Mouse (Mus musculus) stomach, embryonic 16.5 days (tissue): ENCODE measurements around the gene Prnd. TPM values are rescaled to one million over a fixed set of nuclear protein-coding genes. Genes with fewer than 3 reads are reported as not detected.

Experiments used
- ATAC-seq: fragments of 200-750 bp; cut with Nextera tagmentation; 2 replicates; pipeline ENCODE4 v1.8.0; 2017; ENCODE audit warnings: moderate number of reproducible peaks, moderate TSS enrichment; ENCODE audit not compliant: insufficient read depth, low FRiP score
- H3K27ac ChIP-seq: fragments of 300-500 bp; sonication (generic); 2 replicates; pipeline ENCODE4 v1.5.1; 2014; ENCODE audit warnings: low read length
- H3K27me3 ChIP-seq: fragments of 300-500 bp; sonication (generic); 2 replicates; pipeline ENCODE4 v1.6.1; 2014; ENCODE audit warnings: low read length, control low read depth, mixed read lengths; ENCODE audit not compliant: control insufficient read depth, insufficient read depth
- H3K36me3 ChIP-seq: fragments of 300-500 bp; sonication (generic); 2 replicates; pipeline ENCODE4 v1.6.1; 2014; ENCODE audit warnings: low read length; ENCODE audit not compliant: control insufficient read depth, insufficient read depth
- H3K4me1 ChIP-seq: fragments of 300-500 bp; sonication (generic); 2 replicates; pipeline ENCODE4 v1.6.1; 2014; ENCODE audit warnings: low read length, control low read depth, mixed read lengths; ENCODE audit not compliant: control insufficient read depth, insufficient read depth
- H3K4me2 ChIP-seq: fragments of 300-500 bp; sonication (generic); 2 replicates; pipeline ENCODE4 v1.6.1; 2014; ENCODE audit warnings: low read depth, low read length, mixed read lengths
- H3K4me3 ChIP-seq: fragments of 300-500 bp; sonication (generic); replicated peaks from 2 replicates; pipeline ENCODE4 v1.5.1; 2014; ENCODE audit warnings: mild to moderate bottlenecking, low read length
- H3K9ac ChIP-seq: fragments of 300-500 bp; sonication (generic); 2 replicates; pipeline ENCODE4 v1.6.1; 2014; ENCODE audit warnings: low read length
- H3K9me3 ChIP-seq: fragments of 300-500 bp; sonication (generic); replicated peaks from 2 replicates; pipeline ENCODE4 v1.6.1; 2016; ENCODE audit warnings: low read length, control low read depth; ENCODE audit not compliant: control insufficient read depth
- WGBS: fragments of 180-500 bp; shearing (Covaris S2); extraction: QIAGEN DNeasy Blood & Tissue Kit; methylation state at CpG from one replicate; pipeline ENCODE4 v1.1.7; 2014; 5-methylcytosine and 5-hydroxymethylcytosine counted together
- polyA plus RNA-seq: library from polyadenylated mRNA; unstranded; fragments of >200 nt; fragmentation: Nextera tagmentation; extraction: Ambion mirVana; gene quantifications from 2 replicates; pipeline ENCODE4 v1.2.1, GENCODE M21; 2015

Gene Prnd
- 39.3 and 44.0 TPM in 2 replicates for polyA plus RNA-seq

DNA sequence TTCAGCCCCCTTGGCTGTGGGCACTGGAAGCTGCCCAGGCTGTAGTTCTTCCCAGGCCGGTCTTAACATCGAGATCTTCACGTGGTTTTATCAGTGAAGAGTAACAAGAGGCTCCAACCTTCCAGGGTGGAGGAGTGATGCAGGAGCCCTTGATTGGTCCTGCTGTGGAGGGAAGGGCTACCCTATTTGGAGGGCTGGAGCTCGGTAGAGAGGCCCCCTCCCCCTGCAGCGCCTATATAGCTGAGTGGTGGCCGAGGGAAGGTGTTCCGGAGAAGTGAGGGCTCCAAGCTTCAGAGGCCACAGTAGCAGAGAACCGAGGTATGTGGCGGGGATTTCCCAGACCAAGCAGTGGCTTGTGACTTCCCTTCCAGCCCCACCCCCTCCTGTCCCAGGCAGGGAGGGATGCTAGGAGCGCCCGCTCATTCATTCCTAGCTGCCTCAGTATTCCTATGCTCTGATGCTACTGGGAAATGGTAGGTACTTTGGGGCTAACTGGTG, at the start of gene Prnd:
Gene Prnd, plus strand, starts transcription at position 264 of the 498 bp plus-strand sequence.
- Histone ChIP-seq H3K4me3 (0 out of 2 replicates have a peak within 1 kb of the TSS, but pooled peaks have one; percentile 3), H3K4me2 (no peak within 1 kb of the TSS), H3K27me3 (peaks cover 17% of the 10 kb centered on the region), H3K27ac (no peak within 1 kb of the TSS), H3K9ac (no peak within 1 kb of the TSS), H3K4me1 (peaks cover 4% of the 10 kb centered on the region), H3K9me3 (no peaks in the 10 kb centered on the region), H3K36me3 (no peaks in the 10 kb centered on the region)
- WGBS = 13% methylated on average over 11 of the region's 11 CpGs
- peak; percentile 49; the same call in 1 of the 2 replicates for ATAC-seq

DNA sequence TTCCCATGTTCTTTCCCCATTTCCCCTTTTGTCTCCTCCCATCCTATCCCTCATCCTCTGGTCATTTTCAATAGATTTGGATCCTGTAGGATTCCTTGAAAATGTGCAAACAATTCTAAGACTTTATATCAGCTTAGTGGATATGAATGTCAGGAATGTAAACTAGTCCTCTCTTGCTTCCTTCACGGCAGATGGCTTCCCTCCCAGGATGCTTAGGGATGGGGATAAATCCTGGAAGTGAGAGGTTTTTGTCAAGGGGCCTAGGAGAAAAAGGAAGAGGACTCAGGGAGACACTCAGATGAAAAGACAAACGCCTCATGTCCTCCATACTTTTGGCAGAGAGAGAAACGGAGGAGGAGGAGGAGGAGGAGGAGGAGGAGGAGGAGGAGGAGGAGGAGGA, 48.2 kb upstream of the Prnd start:
- 14% methylated on average over 2 of the region's 3 CpGs for whole genome bisulfite sequencing
- no peaks in the 10 kb centered on the region for H3K27me3 ChIP-seq
- H3K9me3 ChIP-seq = no peaks in the 10 kb centered on the region
- peak; percentile 71; the same call in 1 of the 2 replicates for ATAC-seq
- H3K27ac ChIP-seq = peak overlapping the region; percentile 81; the same call in 1 of the 2 replicates
- no peaks in the 10 kb centered on the region for H3K36me3 ChIP-seq
- no peak overlapping the region for H3K4me2 ChIP-seq
- 0 out of 2 replicates have a peak, but pooled peaks cover 2% of the 10 kb centered on the region for H3K4me1 ChIP-seq
- no peak overlapping the region for H3K4me3 ChIP-seq
- no peak overlapping the region for H3K9ac ChIP-seq

DNA sequence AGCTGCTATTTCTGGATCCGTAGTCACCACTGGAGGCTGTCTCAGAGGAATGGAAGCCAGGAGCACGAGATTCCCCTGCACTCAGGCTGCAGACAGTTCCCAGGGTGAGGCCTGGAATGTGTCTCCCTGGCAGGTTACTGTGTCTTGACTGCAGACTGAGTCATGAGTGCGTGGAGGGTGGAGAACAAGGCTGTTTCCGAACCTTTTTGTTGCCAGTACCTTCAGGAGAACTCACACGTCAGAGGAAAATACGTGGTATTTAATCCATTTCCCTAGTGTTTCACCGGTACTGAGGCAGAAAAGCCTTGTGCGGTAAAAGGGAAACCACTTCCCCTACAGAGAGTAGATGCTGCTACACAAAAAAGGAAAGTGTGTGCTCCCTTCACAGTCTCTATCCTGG, 47.8 kb upstream of the Prnd start:
- 20% methylated on average over 8 of the region's 8 CpGs for WGBS
- H3K4me1 ChIP-seq = 0 out of 2 replicates have a peak, but pooled peaks cover 2% of the 10 kb centered on the region
- H3K4me3 ChIP-seq = no peak overlapping the region
- H3K36me3 ChIP-seq = no peaks in the 10 kb centered on the region
- H3K27ac ChIP-seq = peak overlapping the region; percentile 81
- peak overlapping the region; percentile 28; the same call in 1 of the 2 replicates for H3K9ac ChIP-seq
- H3K27me3 ChIP-seq = no peaks in the 10 kb centered on the region
- ATAC-seq = peak; percentile 93
- no peak overlapping the region for H3K4me2 ChIP-seq
- H3K9me3 ChIP-seq = no peaks in the 10 kb centered on the region

DNA sequence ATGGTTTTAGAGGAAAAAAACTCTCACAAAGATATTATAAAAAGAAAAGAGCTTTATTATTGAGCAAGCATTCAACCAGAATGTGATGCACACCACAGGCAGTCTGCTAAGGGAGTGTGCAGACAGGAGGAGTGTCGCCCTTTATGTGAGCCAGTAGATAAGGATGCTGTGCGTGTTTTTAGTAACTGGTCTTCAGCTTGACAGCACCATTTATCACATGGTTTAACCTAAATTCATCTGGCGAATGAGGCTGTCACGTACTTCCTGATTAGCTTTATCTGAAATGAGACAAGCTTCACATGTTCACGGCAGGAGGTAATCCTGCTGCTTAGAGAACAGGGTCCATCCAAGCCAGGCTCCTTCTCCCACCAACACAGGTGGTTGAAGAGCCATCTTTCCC, 45.6 kb upstream of the Prnd start:
- 34% methylated on average over 5 of the region's 5 CpGs for WGBS
- Histone ChIP-seq H3K27me3 (no peaks in the 10 kb centered on the region), H3K4me2 (no peak overlapping the region), H3K36me3 (no peaks in the 10 kb centered on the region), H3K4me3 (no peak overlapping the region), H3K27ac (no peak overlapping the region), H3K9me3 (no peaks in the 10 kb centered on the region), H3K9ac (no peak overlapping the region), H3K4me1 (0 out of 2 replicates have a peak, but pooled peaks cover 5% of the 10 kb centered on the region)
- no peak for ATAC-seq

DNA sequence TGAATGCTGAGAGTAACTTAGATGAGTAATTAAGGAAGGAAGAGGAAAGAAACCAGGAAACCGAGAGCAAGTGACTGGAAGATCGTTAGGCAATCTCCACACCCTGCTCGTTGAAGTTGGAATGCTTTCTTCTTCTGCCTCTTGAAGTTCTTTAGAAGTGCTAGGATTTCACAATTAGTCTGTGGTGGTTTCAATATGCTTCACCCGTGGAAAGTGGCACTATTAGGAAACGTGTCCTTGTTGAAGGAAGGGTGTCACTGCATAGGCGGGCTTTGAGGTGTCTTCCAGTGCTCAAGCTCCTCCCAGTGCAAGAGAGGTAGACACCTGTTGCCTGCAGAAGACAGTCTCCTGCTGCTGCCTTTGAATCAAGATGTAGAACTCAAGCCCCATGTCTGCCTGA, 44.9 kb upstream of the Prnd start:
- no peak overlapping the region for H3K27ac ChIP-seq
- no peak overlapping the region for H3K4me2 ChIP-seq
- H3K9ac ChIP-seq = no peak overlapping the region
- WGBS = 73% methylated on average over 6 of the region's 6 CpGs
- no peak for ATAC-seq
- no peak overlapping the region for H3K4me3 ChIP-seq
- H3K9me3 ChIP-seq = no peaks in the 10 kb centered on the region
- 0 out of 2 replicates have a peak, but pooled peaks cover 5% of the 10 kb centered on the region for H3K4me1 ChIP-seq
- H3K36me3 ChIP-seq = no peaks in the 10 kb centered on the region
- H3K27me3 ChIP-seq = no peaks in the 10 kb centered on the region

DNA sequence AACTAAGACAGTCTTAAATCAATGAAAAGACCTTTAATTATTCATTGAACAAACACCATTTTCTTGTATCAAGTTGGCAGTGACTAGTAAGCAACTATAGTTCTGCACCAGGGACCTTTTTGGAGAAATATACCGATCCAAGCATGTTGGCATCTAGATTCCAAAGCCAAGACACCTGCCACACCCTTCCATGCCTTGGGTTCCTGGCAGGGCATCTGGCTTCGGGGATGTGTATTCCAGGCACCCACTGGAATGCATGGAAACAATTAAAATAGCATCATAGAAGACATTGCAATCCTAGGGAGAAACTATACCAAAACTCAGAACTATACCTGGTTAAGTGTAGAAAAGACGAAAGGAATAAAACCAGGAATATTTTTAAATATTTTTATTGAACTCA, 44.4 kb upstream of the Prnd start:
- Histone ChIP-seq H3K36me3 (no peaks in the 10 kb centered on the region), H3K9ac (no peak overlapping the region), H3K4me2 (no peak overlapping the region), H3K27me3 (no peaks in the 10 kb centered on the region), H3K4me1 (0 out of 2 replicates have a peak, but pooled peaks cover 5% of the 10 kb centered on the region), H3K27ac (no peak overlapping the region), H3K4me3 (no peak overlapping the region), H3K9me3 (no peaks in the 10 kb centered on the region)
- ATAC-seq = no peak
- 81% methylated on average over 3 of the region's 3 CpGs for WGBS

DNA sequence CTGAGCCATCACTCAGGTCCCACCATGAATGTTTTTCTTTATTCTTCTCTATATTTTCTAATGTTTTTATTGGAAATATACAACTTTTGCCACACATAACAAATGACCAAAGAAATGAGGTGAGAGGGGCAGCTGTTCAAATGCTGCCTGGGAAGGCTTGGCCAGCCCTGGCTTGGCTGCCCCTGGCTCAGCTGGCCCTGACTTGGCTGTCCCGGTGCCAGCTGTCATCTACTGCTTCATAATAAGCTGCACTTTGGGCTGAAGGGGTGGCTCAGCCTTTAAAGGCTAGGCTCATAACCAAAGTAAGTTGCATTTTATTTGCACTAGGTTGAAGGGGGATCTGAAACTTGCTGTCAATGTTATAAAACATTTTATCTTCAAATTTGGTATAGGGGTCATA, 43.8 kb upstream of the Prnd start:
- no peak for ATAC-seq
- 72% methylated on average over 1 of the region's 1 CpGs for WGBS
- Histone ChIP-seq H3K4me1 (0 out of 2 replicates have a peak, but pooled peaks cover 5% of the 10 kb centered on the region), H3K4me3 (no peak overlapping the region), H3K27ac (no peak overlapping the region), H3K27me3 (no peaks in the 10 kb centered on the region), H3K36me3 (no peaks in the 10 kb centered on the region), H3K9me3 (no peaks in the 10 kb centered on the region), H3K4me2 (no peak overlapping the region), H3K9ac (no peak overlapping the region)

DNA sequence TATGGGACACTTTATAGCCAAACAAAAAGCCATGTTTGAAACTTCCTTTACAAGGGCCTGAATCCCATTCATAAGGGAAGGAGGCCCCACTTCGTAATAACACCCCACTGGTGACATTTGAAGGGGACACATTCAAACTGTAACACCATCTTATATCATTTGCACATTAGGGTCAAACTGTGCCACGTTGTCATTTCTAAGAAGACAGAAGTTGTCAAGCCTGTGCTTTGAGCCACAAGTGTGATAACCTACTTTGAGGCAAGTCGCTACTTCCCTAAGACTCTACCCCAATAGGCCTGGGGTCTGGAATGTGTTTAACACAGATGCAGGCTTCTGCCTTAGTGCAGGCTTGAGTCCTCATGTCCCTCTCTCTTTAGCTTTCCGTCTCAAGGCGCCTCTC, 43.4 kb upstream of the Prnd start:
- Histone ChIP-seq H3K9ac (no peak overlapping the region), H3K27ac (no peak overlapping the region), H3K4me1 (0 out of 2 replicates have a peak, but pooled peaks cover 5% of the 10 kb centered on the region), H3K4me3 (no peak overlapping the region), H3K4me2 (no peak overlapping the region), H3K36me3 (no peaks in the 10 kb centered on the region), H3K9me3 (no peaks in the 10 kb centered on the region), H3K27me3 (no peaks in the 10 kb centered on the region)
- 82% methylated on average over 5 of the region's 5 CpGs for WGBS
- ATAC-seq = no peak

DNA sequence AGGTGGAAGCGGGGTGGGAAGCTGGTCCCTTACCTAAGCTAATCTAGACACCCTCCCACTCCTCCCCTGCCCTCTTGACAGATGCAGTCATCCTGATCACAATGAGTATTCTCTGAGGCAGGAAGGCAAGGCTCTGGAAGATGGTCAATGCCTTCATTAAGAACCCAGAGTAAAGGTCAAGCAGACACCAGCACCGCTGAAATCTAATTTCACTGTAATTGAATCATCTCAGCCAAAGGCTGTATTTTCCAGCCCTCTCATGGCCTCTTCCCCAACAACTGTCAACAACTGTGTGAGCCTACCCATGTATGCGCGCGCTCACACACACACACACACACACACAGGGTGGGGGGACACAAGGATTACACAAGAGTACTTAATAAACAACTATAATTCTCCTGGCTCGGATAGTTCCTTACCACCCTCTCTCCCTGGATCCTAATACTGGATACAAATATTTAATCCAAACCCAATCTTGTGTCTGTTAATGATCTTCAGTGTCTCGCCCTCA, 42.3 kb upstream of the Prnd start:
- Histone ChIP-seq H3K4me2 (no peak overlapping the region), H3K36me3 (no peaks in the 10 kb centered on the region), H3K27me3 (no peaks in the 10 kb centered on the region), H3K27ac (no peak overlapping the region), H3K4me1 (0 out of 2 replicates have a peak, but pooled peaks cover 6% of the 10 kb centered on the region), H3K9ac (no peak overlapping the region), H3K9me3 (no peaks in the 10 kb centered on the region), H3K4me3 (no peak overlapping the region)
- 66% methylated on average over 7 of the region's 7 CpGs for WGBS
- peak; percentile 7; the same call in 1 of the 2 replicates for ATAC-seq
